Mouse (Mus musculus) kidney, postnatal 36 days (tissue): ENCODE measurements at regions not wholly inside any gene's neighbourhood (a gene's known extent, or its start where the extent isn't known, plus 50 kb on each side); places are given as distances from the start of the nearest gene placed in this dataset.

Source experiments
- DNase-seq, 2 experiments: peaks; one replicate each; pipeline ENCODE4 v3.0.0; 2021 to 2022; ENCODE audit warnings: mixed read lengths in 2 of 2

GRCm38 (mm10) chr14:78438064-78438677, 98.4 kb downstream of the Akap11 start:
- DNase-seq: no peak

- no peak for DNase-seq
Measured at GRCm38 (mm10) chr14:78436586-78436985, 100.0 kb downstream of the Akap11 start.

GRCm38 (mm10) chr14:78435982-78436381, 100.6 kb downstream of the Akap11 start:
- DNase-seq: no peak

GRCm38 (mm10) chr14:78435561-78435960, 101.0 kb downstream of the Akap11 start:
- DNase-seq: no peak

- no peak for DNase-seq
Measured at GRCm38 (mm10) chr14:78434753-78435152, 101.9 kb downstream of the Akap11 start.

GRCm38 (mm10) chr14:78434126-78434525, 102.5 kb downstream of the Akap11 start:
- DNase-seq: peak; percentile 16 to 46

- DNase-seq: no peak
Measured at GRCm38 (mm10) chr14:78432471-78432870, 104.1 kb downstream of the Akap11 start.

- DNase-seq: no peak
Measured at GRCm38 (mm10) chr14:78431931-78432330, 104.7 kb downstream of the Akap11 start.

GRCm38 (mm10) chr14:78431406-78431805, 105.2 kb downstream of the Akap11 start:
- no peak for DNase-seq

GRCm38 (mm10) chr14:78428233-78429019, 108.2 kb downstream of the Akap11 start:
- DNase-seq: peak; percentile 11 to 14

GRCm38 (mm10) chr14:78427062-78427461, 109.5 kb downstream of the Akap11 start:
- DNase-seq: no peak

GRCm38 (mm10) chr14:78422601-78423000, 114.0 kb downstream of the Akap11 start:
- DNase-seq: no peak

GRCm38 (mm10) chr14:78420966-78421365, 113.1 kb upstream of the Tnfsf11 start:
- DNase-seq: no peak

GRCm38 (mm10) chr14:78420176-78420575, 112.3 kb upstream of the Tnfsf11 start:
- DNase-seq: no peak

- DNase-seq: peak; percentile 32 to 49
Measured at GRCm38 (mm10) chr14:78405568-78405967, 97.7 kb upstream of the Tnfsf11 start.

- no peak for DNase-seq
Measured at GRCm38 (mm10) chr14:78397914-78398313, 90.1 kb upstream of the Tnfsf11 start.

- DNase-seq: no peak
Measured at GRCm38 (mm10) chr14:78395631-78396030, 87.8 kb upstream of the Tnfsf11 start.

- DNase-seq: no peak
Measured at GRCm38 (mm10) chr14:78387011-78387410, 79.2 kb upstream of the Tnfsf11 start.

GRCm38 (mm10) chr14:78384370-78384769, 76.5 kb upstream of the Tnfsf11 start:
- DNase-seq: no peak

GRCm38 (mm10) chr14:78383256-78383709, 75.4 kb upstream of the Tnfsf11 start:
- peak; percentile 95 to 96 for DNase-seq

GRCm38 (mm10) chr14:78380011-78380410, 72.2 kb upstream of the Tnfsf11 start:
- peak; percentile 23 to 53 for DNase-seq

GRCm38 (mm10) chr14:78376591-78376990, 68.7 kb upstream of the Tnfsf11 start:
- no peak for DNase-seq

- no peak for DNase-seq
Measured at GRCm38 (mm10) chr14:78375746-78376495, 68.1 kb upstream of the Tnfsf11 start.
